Mouse (Mus musculus): ENCODE data around the gene Myom1. TPM values are rescaled to one million over a fixed set of nuclear protein-coding genes. Genes with fewer than 3 reads are reported as not detected.
A peak's percentile ranks its signal among the peaks of the same experiment; 100 is the strongest.

Myom1 gene
- polyA plus RNA-seq, 1 experiment from 2014 or later: 1.5 TPM

DNA sequence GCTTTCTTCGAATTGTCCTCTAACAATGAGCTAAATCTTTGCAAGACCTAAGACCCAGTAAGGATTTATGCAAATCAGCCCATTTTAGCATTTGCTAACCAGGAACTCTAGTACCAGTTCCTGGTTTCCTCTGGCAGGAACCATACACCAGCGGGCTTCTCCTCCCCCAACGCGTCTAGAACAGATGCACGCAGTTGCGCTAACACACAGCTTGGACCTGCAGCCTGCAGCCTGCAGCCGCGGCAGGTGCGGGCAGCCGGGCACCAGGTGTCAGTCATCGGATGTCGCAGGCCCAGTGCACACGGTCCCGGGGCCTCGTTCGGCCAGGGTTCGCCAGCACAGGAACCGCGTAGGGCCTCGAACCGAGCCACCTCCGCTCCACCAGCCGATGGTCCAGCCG is 12.4 kb upstream of the Myom1 start:
- H3K4me2 ChIP-seq (ENCODE audit: low read depth, low read length): peak overlapping the region; percentile 56
- H3K36me3 ChIP-seq (ENCODE audit: control insufficient read depth, insufficient read depth, low read length): no peaks in the 10 kb centered on the region
- ATAC-seq (ENCODE audit: low read depth): no peak; the same call in none of the 2 replicates
- H3K4me1 ChIP-seq (ENCODE audit: control insufficient read depth, insufficient read depth, low read length): peaks cover 21% of the 10 kb centered on the region
- H3K27ac ChIP-seq (ENCODE audit: low read depth, low read length): peak overlapping the region; percentile 95
- peak overlapping the region; percentile 98 for H3K4me3 ChIP-seq (ENCODE audit: low read depth, low read length)
- H3K9ac ChIP-seq (replicated peaks; ENCODE audit: low read depth, low read length): peak overlapping the region; percentile 94
- H3K27me3 ChIP-seq (ENCODE audit: control insufficient read depth, insufficient read depth, low read length): no peaks in the 10 kb centered on the region
- 2% methylated on average over 24 of the region's 24 CpGs for WGBS
- no peaks in the 10 kb centered on the region for H3K9me3 ChIP-seq (ENCODE audit: control insufficient read depth, low read length)

DNA sequence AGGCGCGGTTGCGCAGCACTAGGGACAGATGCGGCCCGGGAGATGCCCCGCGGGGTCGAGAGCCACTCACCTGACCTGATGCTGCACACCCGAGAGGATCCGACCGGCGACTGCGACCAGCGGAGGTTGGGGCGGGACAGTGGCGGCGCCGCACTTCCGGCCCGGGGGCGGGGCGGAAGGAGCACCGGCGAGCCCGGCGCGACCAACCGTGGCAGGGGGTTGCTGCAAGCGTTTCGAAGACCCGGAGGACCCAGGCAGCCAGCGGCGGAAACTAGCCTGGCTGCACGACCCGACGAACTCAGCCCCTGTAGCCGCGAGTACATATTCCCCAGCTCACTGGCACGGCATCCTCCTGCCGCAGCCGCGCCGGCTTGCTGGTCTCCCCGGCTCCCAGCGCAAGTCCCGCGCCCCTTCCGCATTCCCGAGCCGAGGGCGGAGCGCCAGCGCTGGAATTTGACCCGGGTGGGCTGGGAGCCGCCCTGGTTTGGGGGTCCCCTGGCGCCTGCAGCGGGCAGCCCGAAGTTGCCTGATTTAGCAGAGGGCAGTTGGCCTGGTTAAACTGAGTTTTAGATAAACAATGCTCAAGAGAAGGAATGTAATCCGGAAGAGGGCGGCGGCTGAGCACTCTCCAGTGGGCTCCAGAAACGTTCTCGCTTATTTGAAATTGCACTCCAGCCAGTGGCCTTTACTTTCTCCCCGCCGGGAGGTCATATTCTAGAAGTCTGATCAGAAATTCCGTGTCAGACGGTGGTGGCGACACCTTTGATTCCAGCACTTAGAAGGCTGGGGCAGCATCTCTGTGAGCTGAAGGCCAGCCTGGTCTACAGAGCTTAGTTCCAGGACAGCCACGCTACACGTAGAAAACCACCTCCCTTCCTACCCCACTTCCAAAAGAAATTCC is 11.8 kb upstream of the Myom1 start:
- peak overlapping the region; percentile 98 for H3K4me3 ChIP-seq (ENCODE audit: low read depth, low read length)
- peak; percentile 96 for ATAC-seq (ENCODE audit: low read depth)
- H3K4me2 ChIP-seq (ENCODE audit: low read depth, low read length): peak overlapping the region; percentile 56
- no peaks in the 10 kb centered on the region for H3K9me3 ChIP-seq (ENCODE audit: control insufficient read depth, low read length)
- WGBS: 1% methylated on average over 61 of the region's 70 CpGs
- H3K27me3 ChIP-seq (ENCODE audit: control insufficient read depth, insufficient read depth, low read length): no peaks in the 10 kb centered on the region
- 0 out of 2 replicates have a peak, but pooled peaks cover 3% of the 10 kb centered on the region for H3K36me3 ChIP-seq (ENCODE audit: control insufficient read depth, insufficient read depth, low read length)
- H3K9ac ChIP-seq (replicated peaks; ENCODE audit: low read depth, low read length): peak overlapping the region; percentile 94
- H3K27ac ChIP-seq (ENCODE audit: low read depth, low read length): peak overlapping the region; percentile 95
- H3K4me1 ChIP-seq (ENCODE audit: control insufficient read depth, insufficient read depth, low read length): peaks cover 21% of the 10 kb centered on the region

DNA sequence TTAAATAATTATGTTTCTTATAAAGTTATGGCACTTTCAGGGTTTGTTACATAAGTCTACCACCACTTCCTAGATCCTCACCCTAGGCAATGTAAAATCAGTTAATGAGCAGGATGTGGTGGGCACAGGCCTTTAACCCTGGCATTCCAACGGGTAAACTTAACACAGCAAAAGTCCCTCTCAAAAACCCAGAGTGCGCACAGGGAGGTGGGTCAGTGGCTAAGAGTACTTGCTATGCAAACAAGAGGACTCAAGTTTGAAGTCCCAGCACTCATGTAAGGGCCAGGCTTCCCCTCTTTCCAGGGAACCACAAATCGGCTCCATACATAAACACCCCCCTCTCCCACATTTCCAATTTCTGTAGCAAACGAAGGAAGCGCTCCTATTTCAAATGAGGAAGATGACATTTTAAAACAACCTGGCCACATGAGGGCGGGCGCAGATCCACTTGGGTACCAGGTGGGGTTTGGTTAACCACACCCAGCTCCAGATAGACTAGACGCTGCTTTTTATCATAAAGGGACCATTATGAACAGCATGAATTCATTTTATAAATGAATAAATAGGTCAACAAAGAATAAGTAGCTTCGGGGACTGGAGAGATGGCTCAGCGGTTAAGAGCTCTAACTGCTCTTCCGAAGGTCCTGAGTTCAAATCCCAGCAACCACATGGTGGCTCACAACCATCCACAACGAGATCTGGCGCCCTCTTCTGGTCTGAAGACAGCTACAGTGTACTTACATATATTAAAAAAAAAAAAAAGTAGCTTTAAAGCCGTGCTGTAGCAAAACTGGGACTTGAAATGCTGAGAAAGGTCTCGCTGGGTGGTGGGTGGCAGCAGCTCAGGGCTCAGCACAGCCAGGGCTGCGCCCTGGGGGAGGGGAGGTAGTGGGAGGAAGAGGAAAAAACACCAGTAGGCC is 10.5 kb upstream of the Myom1 start:
- WGBS: 91% methylated on average over 16 of the region's 16 CpGs
- H3K4me3 ChIP-seq (ENCODE audit: low read depth, low read length): no peak overlapping the region
- H3K9me3 ChIP-seq (ENCODE audit: control insufficient read depth, low read length): no peaks in the 10 kb centered on the region
- no peak for ATAC-seq (ENCODE audit: low read depth)
- no peak overlapping the region for H3K4me2 ChIP-seq (ENCODE audit: low read depth, low read length)
- no peaks in the 10 kb centered on the region for H3K27me3 ChIP-seq (ENCODE audit: control insufficient read depth, insufficient read depth, low read length)
- no peak overlapping the region for H3K9ac ChIP-seq (replicated peaks; ENCODE audit: low read depth, low read length)
- 0 out of 2 replicates have a peak, but pooled peaks cover 3% of the 10 kb centered on the region for H3K36me3 ChIP-seq (ENCODE audit: control insufficient read depth, insufficient read depth, low read length)
- H3K4me1 ChIP-seq (ENCODE audit: control insufficient read depth, insufficient read depth, low read length): peaks cover 21% of the 10 kb centered on the region
- H3K27ac ChIP-seq (ENCODE audit: low read depth, low read length): no peak overlapping the region

DNA sequence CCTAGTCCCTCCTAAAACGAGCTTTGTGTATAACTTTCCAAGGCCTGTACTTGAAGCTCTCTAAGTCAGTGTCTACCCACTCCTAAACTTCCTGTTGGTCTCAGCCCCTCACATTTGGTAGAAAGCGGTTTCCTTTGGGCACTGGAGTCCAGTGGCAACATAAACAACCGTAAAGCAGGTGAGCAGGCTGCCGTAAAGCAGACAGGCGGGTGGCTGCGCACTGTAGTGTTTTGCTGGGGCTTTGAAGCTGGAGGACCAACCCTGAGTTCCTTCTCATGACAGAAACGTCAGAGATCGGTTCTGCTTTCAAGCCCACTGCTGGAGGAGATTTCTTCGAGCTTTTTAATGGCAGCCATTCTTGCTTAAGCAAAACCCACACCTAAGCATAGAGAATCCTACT is 9.8 kb upstream of the Myom1 start:
- H3K36me3 ChIP-seq (ENCODE audit: control insufficient read depth, insufficient read depth, low read length): 0 out of 2 replicates have a peak, but pooled peaks cover 3% of the 10 kb centered on the region
- H3K27me3 ChIP-seq (ENCODE audit: control insufficient read depth, insufficient read depth, low read length): no peaks in the 10 kb centered on the region
- no peak overlapping the region for H3K4me2 ChIP-seq (ENCODE audit: low read depth, low read length)
- H3K4me3 ChIP-seq (ENCODE audit: low read depth, low read length): no peak overlapping the region
- 75% methylated on average over 9 of the region's 9 CpGs for WGBS
- no peak overlapping the region for H3K27ac ChIP-seq (ENCODE audit: low read depth, low read length)
- H3K9me3 ChIP-seq (ENCODE audit: control insufficient read depth, low read length): no peaks in the 10 kb centered on the region
- H3K4me1 ChIP-seq (ENCODE audit: control insufficient read depth, insufficient read depth, low read length): peaks cover 21% of the 10 kb centered on the region
- no peak for ATAC-seq (ENCODE audit: low read depth)
- H3K9ac ChIP-seq (replicated peaks; ENCODE audit: low read depth, low read length): no peak overlapping the region

DNA sequence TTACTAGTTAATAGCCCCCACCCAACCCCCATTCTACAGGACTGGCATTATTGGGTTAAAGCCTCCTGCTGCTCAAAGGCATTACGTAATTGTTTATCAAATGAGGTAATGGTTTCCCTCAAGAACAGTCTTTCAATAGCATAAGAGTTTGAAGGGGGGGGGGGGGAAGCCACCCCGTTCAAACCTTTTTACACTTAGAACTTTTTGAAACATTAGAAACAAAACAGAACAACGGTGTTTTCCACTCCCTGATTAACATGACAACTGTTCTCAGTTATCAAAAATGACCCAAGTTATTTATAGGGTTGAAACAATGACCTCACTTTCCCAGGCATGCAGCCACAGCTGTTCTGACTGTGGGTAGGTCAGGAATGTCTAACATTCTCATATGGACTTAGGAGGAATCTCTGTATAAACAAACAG is 9.0 kb upstream of the Myom1 start:
- H3K9me3 ChIP-seq (ENCODE audit: control insufficient read depth, low read length): no peaks in the 10 kb centered on the region
- H3K4me3 ChIP-seq (ENCODE audit: low read depth, low read length): no peak overlapping the region
- H3K27me3 ChIP-seq (ENCODE audit: control insufficient read depth, insufficient read depth, low read length): no peaks in the 10 kb centered on the region
- H3K4me1 ChIP-seq (ENCODE audit: control insufficient read depth, insufficient read depth, low read length): peaks cover 17% of the 10 kb centered on the region
- no peak for ATAC-seq (ENCODE audit: low read depth)
- H3K36me3 ChIP-seq (ENCODE audit: control insufficient read depth, insufficient read depth, low read length): 0 out of 2 replicates have a peak, but pooled peaks cover 3% of the 10 kb centered on the region
- no peak overlapping the region for H3K9ac ChIP-seq (replicated peaks; ENCODE audit: low read depth, low read length)
- 33% methylated on average over 3 of the region's 3 CpGs for WGBS
- no peak overlapping the region for H3K4me2 ChIP-seq (ENCODE audit: low read depth, low read length)
- no peak overlapping the region for H3K27ac ChIP-seq (ENCODE audit: low read depth, low read length)

DNA sequence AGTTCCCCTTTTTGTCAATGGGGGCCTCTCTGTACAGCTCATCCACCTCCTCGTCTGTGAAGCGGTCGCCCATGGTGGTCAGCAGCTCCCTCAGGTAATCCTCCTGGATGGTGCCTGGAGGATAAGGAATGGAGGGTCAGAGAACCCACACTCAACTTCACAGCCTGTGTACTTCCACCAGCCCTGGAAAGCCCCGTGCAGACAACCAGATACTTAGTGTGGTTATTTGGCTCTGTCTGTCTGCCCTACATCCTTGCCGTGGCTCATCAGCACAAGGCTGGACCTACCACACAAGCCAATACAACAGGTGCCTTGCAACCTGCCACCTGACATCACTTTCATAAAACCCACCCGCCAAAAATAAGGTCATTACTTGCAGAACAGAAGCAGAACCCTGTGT is 7.8 kb upstream of the Myom1 start:
- Histone ChIP-seq H3K27ac (ENCODE audit: low read depth, low read length) (no peak overlapping the region), H3K4me2 (ENCODE audit: low read depth, low read length) (no peak overlapping the region), H3K9ac (replicated peaks; ENCODE audit: low read depth, low read length) (no peak overlapping the region), H3K27me3 (ENCODE audit: control insufficient read depth, insufficient read depth, low read length) (no peaks in the 10 kb centered on the region), H3K9me3 (ENCODE audit: control insufficient read depth, low read length) (no peaks in the 10 kb centered on the region), H3K4me1 (ENCODE audit: control insufficient read depth, insufficient read depth, low read length) (peaks cover 5% of the 10 kb centered on the region; the same call in 1 of the 2 replicates), H3K36me3 (ENCODE audit: control insufficient read depth, insufficient read depth, low read length) (0 out of 2 replicates have a peak, but pooled peaks cover 3% of the 10 kb centered on the region), H3K4me3 (ENCODE audit: low read depth, low read length) (no peak overlapping the region)
- 90% methylated on average over 6 of the region's 6 CpGs for WGBS
- ATAC-seq (ENCODE audit: low read depth): no peak

DNA sequence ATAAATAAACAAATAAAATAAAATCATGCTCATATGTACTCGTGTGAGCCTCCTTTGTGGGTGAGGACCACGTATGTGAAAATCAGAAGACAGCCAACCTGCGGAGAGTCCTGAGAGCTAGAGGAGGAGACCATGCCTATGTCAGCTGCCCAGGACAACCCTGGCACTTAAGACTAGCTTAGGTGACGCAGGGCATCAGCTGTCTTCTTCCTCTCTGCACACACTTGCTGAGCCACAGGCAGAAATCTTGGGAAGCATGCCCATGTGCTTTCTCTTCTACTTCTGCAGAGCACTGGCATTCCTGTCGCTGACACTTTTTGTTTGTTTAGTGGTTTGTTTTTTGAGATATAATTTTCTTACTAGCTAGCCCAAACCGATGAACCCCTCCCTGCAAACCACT is 6.9 kb upstream of the Myom1 start:
- ATAC-seq (ENCODE audit: low read depth): no peak
- Histone ChIP-seq H3K4me3 (ENCODE audit: low read depth, low read length) (no peak overlapping the region), H3K4me2 (ENCODE audit: low read depth, low read length) (no peak overlapping the region), H3K27ac (ENCODE audit: low read depth, low read length) (no peak overlapping the region), H3K9me3 (ENCODE audit: control insufficient read depth, low read length) (no peaks in the 10 kb centered on the region), H3K27me3 (ENCODE audit: control insufficient read depth, insufficient read depth, low read length) (no peaks in the 10 kb centered on the region), H3K4me1 (ENCODE audit: control insufficient read depth, insufficient read depth, low read length) (peaks cover 6% of the 10 kb centered on the region; the same call in 1 of the 2 replicates), H3K36me3 (ENCODE audit: control insufficient read depth, insufficient read depth, low read length) (0 out of 2 replicates have a peak, but pooled peaks cover 3% of the 10 kb centered on the region), H3K9ac (replicated peaks; ENCODE audit: low read depth, low read length) (no peak overlapping the region)
- 96% methylated on average over 6 of the region's 6 CpGs for WGBS

DNA sequence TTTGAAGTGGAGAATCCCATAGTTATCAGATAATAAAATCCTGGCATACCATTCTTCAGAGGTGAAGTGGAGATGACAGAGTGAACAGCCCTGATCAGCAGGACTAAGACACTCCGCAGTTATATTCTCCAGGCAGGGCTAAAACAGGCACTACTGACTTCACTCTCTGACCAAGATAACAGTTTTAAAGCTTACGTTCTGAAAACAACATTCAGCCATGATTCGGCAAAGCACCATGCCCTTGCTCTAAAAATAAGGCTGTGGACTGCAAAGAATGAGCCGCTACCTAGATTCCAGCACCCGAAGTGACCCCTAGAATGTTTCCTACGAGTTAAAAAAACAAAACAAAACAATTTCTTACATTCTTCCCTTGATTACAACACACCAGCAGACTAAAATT is 4.6 kb upstream of the Myom1 start:
- 84% methylated on average over 6 of the region's 6 CpGs for WGBS
- Histone ChIP-seq H3K4me1 (ENCODE audit: control insufficient read depth, insufficient read depth, low read length) (peaks cover 8% of the 10 kb centered on the region; the same call in 1 of the 2 replicates), H3K27me3 (ENCODE audit: control insufficient read depth, insufficient read depth, low read length) (no peaks in the 10 kb centered on the region), H3K9ac (replicated peaks; ENCODE audit: low read depth, low read length) (no peak overlapping the region), H3K36me3 (ENCODE audit: control insufficient read depth, insufficient read depth, low read length) (0 out of 2 replicates have a peak, but pooled peaks cover 3% of the 10 kb centered on the region), H3K27ac (ENCODE audit: low read depth, low read length) (no peak overlapping the region), H3K4me2 (ENCODE audit: low read depth, low read length) (no peak overlapping the region), H3K4me3 (ENCODE audit: low read depth, low read length) (no peak overlapping the region), H3K9me3 (ENCODE audit: control insufficient read depth, low read length) (no peaks in the 10 kb centered on the region)
- no peak for ATAC-seq (ENCODE audit: low read depth)

Data from neural tube, embryonic 14.5 days (tissue).